Mouse (Mus musculus) heart, postnatal 0 days (tissue): ENCODE data around the gene Lonp1. TPM values are rescaled to one million over a fixed set of nuclear protein-coding genes. Genes with fewer than 3 reads are reported as not detected.

ENCODE experiments used
- ATAC-seq: fragments of 200-750 bp; cut with Nextera tagmentation; 2 replicates; pipeline ENCODE4 v1.8.0; 2017; ENCODE audit warnings: low read depth, moderate number of reproducible peaks, moderate library complexity; ENCODE audit not compliant: insufficient read depth
- DNase-seq: peaks from one replicate; pipeline ENCODE4 v3.0.0-alpha.2; 2016; ENCODE audit warnings: low spot score
- H3K27ac ChIP-seq: fragments of 300-500 bp; sonication (generic); 2 replicates; pipeline ENCODE4 v1.5.1; 2014; ENCODE audit warnings: low read depth, mild to moderate bottlenecking
- H3K27me3 ChIP-seq: fragments of 300-500 bp; sonication (generic); 2 replicates; pipeline ENCODE4 v1.6.1; 2014; ENCODE audit warnings: low read length, mixed read lengths; ENCODE audit not compliant: control insufficient read depth, insufficient read depth
- H3K36me3 ChIP-seq: fragments of 300-500 bp; sonication (generic); replicated peaks from 2 replicates; pipeline ENCODE4 v1.6.1; 2014; ENCODE audit warnings: low read length, mixed read lengths; ENCODE audit not compliant: control insufficient read depth, insufficient read depth
- H3K4me1 ChIP-seq: fragments of 300-500 bp; sonication (generic); 2 replicates; pipeline ENCODE4 v1.6.1; 2014; ENCODE audit warnings: antibody characterized with exemption; ENCODE audit not compliant: control insufficient read depth, insufficient read depth
- H3K4me2 ChIP-seq: fragments of 300-500 bp; sonication (generic); 2 replicates; pipeline ENCODE4 v1.6.1; 2014; ENCODE audit warnings: low read depth, mild to moderate bottlenecking, low read length, moderate library complexity
- H3K4me3 ChIP-seq: fragments of 300-500 bp; sonication (generic); 2 replicates; pipeline ENCODE4 v1.5.1; 2014; ENCODE audit warnings: low read depth, low read length
- H3K9ac ChIP-seq: fragments of 300-500 bp; sonication (generic); replicated peaks from 2 replicates; pipeline ENCODE4 v1.6.1; 2014; ENCODE audit warnings: low read depth, low read length, mixed read lengths
- H3K9me3 ChIP-seq: fragments of 300-500 bp; sonication (generic); replicated peaks from 2 replicates; pipeline ENCODE4 v1.6.1; 2016; ENCODE audit warnings: low read length; ENCODE audit not compliant: control insufficient read depth
- CTCF ChIP-seq: IDR thresholded peaks from 2 replicates; pipeline ENCODE4 v1.5.1; 2016; ENCODE audit warnings: antibody characterized with exemption, control low read depth, low read depth
- EP300 ChIP-seq: IDR thresholded peaks from 2 replicates; pipeline ENCODE4 v1.6.1; 2016; ENCODE audit warnings: antibody characterized with exemption, low read depth
- WGBS: fragments of 180-500 bp; shearing (Covaris S2); extraction: QIAGEN DNeasy Blood & Tissue Kit; methylation state at CpG from one replicate; pipeline ENCODE4 v1.1.7; 2014; 5-methylcytosine and 5-hydroxymethylcytosine counted together
- polyA plus RNA-seq: library from polyadenylated mRNA; unstranded; fragments of >200 nt; fragmentation: Nextera tagmentation; extraction: Ambion mirVana; gene quantifications from 2 replicates; pipeline ENCODE4 v1.2.1, GENCODE M21; 2015
- total RNA-seq: library from RNA; depleted of rRNA; stranded (reverse); fragments of >200 nt; gene quantifications from 2 replicates; pipeline ENCODE4 v1.2.3, GENCODE M21; 2014; ENCODE audit warnings: low replicate concordance

The Lonp1 gene
- total and polyA plus RNA-seq, 2 experiments from 2014 or later = 46.4 to 109 TPM

GRCm38 (mm10) chr17:56585171-56585821 is 41.4 kb downstream of the Lonp1 start:
- no peak for DNase-seq
- Histone ChIP-seq H3K36me3 (peaks cover 66% of the 10 kb centered on the region), H3K27ac (peak overlapping the region; percentile 95)

GRCm38 (mm10) chr17:56584257-56585130 is 42.2 kb downstream of the Lonp1 start, which contains the start of the genes Safb2 and Safb:
TSS of gene Safb2 (minus strand) at chr17:56584585.
TSS of gene Safb (plus strand) at chr17:56584825.
- TF ChIP-seq CTCF (peak; percentile 9; the same call in 1 of the 2 replicates), EP300 (no peak)
- Histone ChIP-seq H3K4me2 (peak within 1 kb of the TSS; percentile 73), H3K27me3 (no peaks in the 10 kb centered on the region), H3K36me3 (peaks cover 66% of the 10 kb centered on the region), H3K9ac (peak within 1 kb of the TSS; percentile 97), H3K4me3 (peak within 1 kb of the TSS; percentile 99), H3K9me3 (no peaks in the 10 kb centered on the region), H3K4me1 (peaks cover 21% of the 10 kb centered on the region), H3K27ac (peak within 1 kb of the TSS; percentile 99)
- WGBS = under 1% methylated on average over 87 of the region's 101 CpGs
- peak; percentile 93 for ATAC-seq
- DNase-seq = peak; percentile 99

More at GRCm38 (mm10) chr17:56585171-56585821, 41.4 kb downstream of the Lonp1 start:
- TF ChIP-seq CTCF (no peak), EP300 (no peak)
- H3K9me3 ChIP-seq = no peaks in the 10 kb centered on the region
- no peaks in the 10 kb centered on the region for H3K27me3 ChIP-seq
- H3K4me3 ChIP-seq = peak overlapping the region; percentile 93
- peak overlapping the region; percentile 91 for H3K9ac ChIP-seq
- H3K4me1 ChIP-seq = peaks cover 21% of the 10 kb centered on the region
- H3K4me2 ChIP-seq = peak overlapping the region; percentile 67
- ATAC-seq = no peak
- under 1% methylated on average over 61 of the region's 61 CpGs for whole genome bisulfite sequencing

- TF ChIP-seq EP300 (no peak), CTCF (no peak)
- peak overlapping the region; percentile 97 for H3K9ac ChIP-seq
- peak overlapping the region; percentile 73 for H3K4me2 ChIP-seq
- H3K27ac ChIP-seq = peak overlapping the region; percentile 99
- H3K27me3 ChIP-seq = no peaks in the 10 kb centered on the region
- H3K9me3 ChIP-seq = no peaks in the 10 kb centered on the region
- WGBS = 1% methylated on average over 25 of the region's 33 CpGs
- H3K4me1 ChIP-seq = peaks cover 21% of the 10 kb centered on the region
- peaks cover 66% of the 10 kb centered on the region for H3K36me3 ChIP-seq
- peak overlapping the region; percentile 99 for H3K4me3 ChIP-seq
- no peak; the same call in 1 of the 2 replicates for ATAC-seq
- peak; percentile 52 for DNase-seq
Measured at GRCm38 (mm10) chr17:56583611-56584256, 43.0 kb downstream of the Lonp1 start.

GRCm38 (mm10) chr17:56583071-56583470 is 43.6 kb downstream of the Lonp1 start:
- peaks cover 66% of the 10 kb centered on the region for H3K36me3 ChIP-seq
- H3K4me2 ChIP-seq = peak overlapping the region; percentile 73
- peak overlapping the region; percentile 99 for H3K4me3 ChIP-seq
- no peak overlapping the region for H3K27ac ChIP-seq
- ATAC-seq (no peak), DNase-seq (no peak)
- peak overlapping the region; percentile 97 for H3K9ac ChIP-seq
- WGBS = 76% methylated on average over 1 of the region's 1 CpGs
- peaks cover 21% of the 10 kb centered on the region for H3K4me1 ChIP-seq
- no peaks in the 10 kb centered on the region for H3K9me3 ChIP-seq
- TF ChIP-seq CTCF = no peak
- no peak for TF ChIP-seq EP300
- no peaks in the 10 kb centered on the region for H3K27me3 ChIP-seq

GRCm38 (mm10) chr17:56572939-56573338 is 53.7 kb downstream of the Lonp1 start:
- Histone ChIP-seq H3K4me2 (no peak overlapping the region), H3K4me3 (no peak overlapping the region), H3K4me1 (no peaks in the 10 kb centered on the region), H3K9me3 (no peaks in the 10 kb centered on the region), H3K27ac (no peak overlapping the region), H3K27me3 (no peaks in the 10 kb centered on the region), H3K9ac (no peak overlapping the region), H3K36me3 (peaks cover 91% of the 10 kb centered on the region)
- TF ChIP-seq CTCF = no peak
- TF ChIP-seq EP300 = no peak
- 95% methylated on average over 3 of the region's 3 CpGs for WGBS
- ATAC-seq (no peak), DNase-seq (no peak)
